Mouse (Mus musculus) heart, adult 18-20 months (tissue): ENCODE data around the gene Pde2a. TPM values are rescaled to one million over a fixed set of nuclear protein-coding genes. Genes with fewer than 3 reads are reported as not detected.

ENCODE experiments used
- DNase-seq, 2 experiments: peaks; one replicate each; pipeline ENCODE4 v3.0.0; 2021 to 2022; ENCODE audit warnings: mixed read lengths in 1 of 2
- total RNA-seq, 2 experiments: library from RNA; stranded (reverse); gene quantifications; 2 replicates each; pipeline ENCODE4 v1.2.3; 2021

Pde2a gene
- total RNA-seq, 2 experiments from 2014 or later: 43.4 to 49.6 TPM

- no peak for DNase-seq
Measured at GRCm38 (mm10) chr7:101401510-101401909, 20.0 kb upstream of the Pde2a start.

- DNase-seq: no peak
Measured at GRCm38 (mm10) chr7:101403831-101404230, 17.7 kb upstream of the Pde2a start.

- DNase-seq: peak in 1 of 2 experiments; percentile 45
Measured at GRCm38 (mm10) chr7:101410267-101410936, 11.1 kb upstream of the Pde2a start, which contains the start of gene Gm45837. Gene Gm45837, plus strand, starts transcription at chr7:101410886.

- peak; percentile 83 to 91 for DNase-seq
Measured at GRCm38 (mm10) chr7:101412796-101413195, 8.7 kb upstream of the Pde2a start.

- peak in 1 of 2 experiments; percentile 2 for DNase-seq
Measured at GRCm38 (mm10) chr7:101414209-101414608, 7.3 kb upstream of the Pde2a start.

GRCm38 (mm10) chr7:101414661-101415511 lies 6.6 kb upstream of the Pde2a start:
- peak in 1 of 2 experiments; percentile 5 for DNase-seq

GRCm38 (mm10) chr7:101415512-101416100 lies 5.9 kb upstream of the Pde2a start:
- DNase-seq: peak in 1 of 2 experiments; percentile 3

GRCm38 (mm10) chr7:101416391-101416790 lies 5.1 kb upstream of the Pde2a start:
- peak in 1 of 2 experiments; percentile 2 for DNase-seq

GRCm38 (mm10) chr7:101419013-101419770 lies 2.3 kb upstream of the Pde2a start:
- no peak for DNase-seq

GRCm38 (mm10) chr7:101422069-101422468 lies 578 bp downstream of the Pde2a start:
- DNase-seq: no peak

GRCm38 (mm10) chr7:101422646-101423045 lies 1.2 kb downstream of the Pde2a start:
- DNase-seq: no peak

GRCm38 (mm10) chr7:101423970-101424369 lies 2.5 kb downstream of the Pde2a start:
- DNase-seq: no peak

- DNase-seq: no peak
Measured at GRCm38 (mm10) chr7:101426692-101427091, 5.2 kb downstream of the Pde2a start.

GRCm38 (mm10) chr7:101427736-101428135 lies 6.2 kb downstream of the Pde2a start:
- no peak for DNase-seq

- no peak for DNase-seq
Measured at GRCm38 (mm10) chr7:101435038-101435437, 13.5 kb downstream of the Pde2a start.

GRCm38 (mm10) chr7:101437876-101438275 lies 16.4 kb downstream of the Pde2a start:
- DNase-seq: no peak

GRCm38 (mm10) chr7:101443093-101443492 lies 21.6 kb downstream of the Pde2a start:
- DNase-seq: no peak

- no peak for DNase-seq
Measured at GRCm38 (mm10) chr7:101444211-101444610, 22.7 kb downstream of the Pde2a start.

- DNase-seq: no peak
Measured at GRCm38 (mm10) chr7:101449855-101450254, 28.4 kb downstream of the Pde2a start.

- DNase-seq: peak; percentile 89 to 97
Measured at GRCm38 (mm10) chr7:101450422-101451401, 29.2 kb downstream of the Pde2a start.

GRCm38 (mm10) chr7:101452669-101453068 lies 31.2 kb downstream of the Pde2a start:
- no peak for DNase-seq
